Mouse (Mus musculus): ENCODE data around the gene Tbc1d8. TPM values are rescaled to one million over a fixed set of nuclear protein-coding genes. Genes with fewer than 3 reads are reported as not detected.
A peak's percentile ranks its signal among the peaks of the same experiment; 100 is the strongest.

Tbc1d8 gene
- polyA plus RNA-seq, 1 experiment from 2014 or later: 6.4 TPM

- H3K4me1 ChIP-seq (ENCODE audit: control insufficient read depth, insufficient read depth, low read length): no peaks in the 10 kb centered on the region
- no peak overlapping the region for H3K4me3 ChIP-seq (ENCODE audit: low read depth, low read length)
- no peak overlapping the region for H3K9ac ChIP-seq (ENCODE audit: low read length)
- WGBS: 94% methylated on average over 9 of the region's 9 CpGs
- H3K27me3 ChIP-seq (ENCODE audit: control insufficient read depth, insufficient read depth, low read length): no peaks in the 10 kb centered on the region
- no peaks in the 10 kb centered on the region for H3K9me3 ChIP-seq (ENCODE audit: control insufficient read depth, low read length)
- DNase-seq (ENCODE audit: low spot score) (peak; percentile 6), ATAC-seq (ENCODE audit: insufficient read depth, low FRiP score, low TSS enrichment) (no peak)
- H3K4me2 ChIP-seq (ENCODE audit: low read depth): no peak overlapping the region
- no peaks in the 10 kb centered on the region for H3K36me3 ChIP-seq (ENCODE audit: control insufficient read depth, insufficient read depth, low read length)
- no peak overlapping the region for H3K27ac ChIP-seq (ENCODE audit: low read depth, low read length)
These were observed 101.8 kb downstream of the Tbc1d8 start for GRCm38 (mm10) chr1:39376726-39377240.

DNA sequence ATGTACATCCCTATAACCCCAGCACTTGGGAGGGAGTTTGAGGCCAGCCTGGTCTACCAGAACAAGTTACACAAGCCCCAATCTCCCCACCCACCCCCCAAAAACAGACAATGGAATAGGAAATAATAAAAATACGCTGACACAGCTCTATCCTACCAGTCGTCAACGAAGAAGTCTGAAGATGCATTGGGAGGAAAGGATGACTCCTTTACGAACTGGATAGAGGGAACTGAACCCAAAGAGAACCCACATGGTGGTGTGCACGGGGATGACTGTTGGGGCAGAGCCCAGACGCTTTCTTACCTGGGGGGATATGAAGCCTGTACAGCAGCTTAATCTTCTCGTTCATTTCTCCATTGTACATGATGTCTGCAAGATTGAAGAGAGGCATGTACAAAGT, 102.4 kb downstream of the Tbc1d8 start:
- no peak for ATAC-seq (ENCODE audit: insufficient read depth, low FRiP score, low TSS enrichment)
- Histone ChIP-seq H3K27me3 (ENCODE audit: control insufficient read depth, insufficient read depth, low read length) (no peaks in the 10 kb centered on the region), H3K4me2 (ENCODE audit: low read depth) (no peak overlapping the region), H3K27ac (ENCODE audit: low read depth, low read length) (no peak overlapping the region), H3K4me1 (ENCODE audit: control insufficient read depth, insufficient read depth, low read length) (no peaks in the 10 kb centered on the region), H3K9ac (ENCODE audit: low read length) (no peak overlapping the region), H3K36me3 (ENCODE audit: control insufficient read depth, insufficient read depth, low read length) (peaks cover under 1% of the 10 kb centered on the region; the same call in 1 of the 2 replicates), H3K9me3 (ENCODE audit: control insufficient read depth, low read length) (no peaks in the 10 kb centered on the region), H3K4me3 (ENCODE audit: low read depth, low read length) (no peak overlapping the region)
- WGBS: 92% methylated on average over 7 of the region's 7 CpGs
- DNase-seq (ENCODE audit: low spot score): peak; percentile 4

GRCm38 (mm10) chr1:39374231-39374809, 104.2 kb downstream of the Tbc1d8 start:
- no peak overlapping the region for H3K4me3 ChIP-seq (ENCODE audit: low read depth, low read length)
- no peak for ATAC-seq (ENCODE audit: insufficient read depth, low FRiP score, low TSS enrichment)
- H3K4me2 ChIP-seq (ENCODE audit: low read depth): no peak overlapping the region
- H3K9me3 ChIP-seq (ENCODE audit: control insufficient read depth, low read length): no peaks in the 10 kb centered on the region
- DNase-seq (ENCODE audit: low spot score): peak; percentile 7
- no peaks in the 10 kb centered on the region for H3K27me3 ChIP-seq (ENCODE audit: control insufficient read depth, insufficient read depth, low read length)
- peaks cover 2% of the 10 kb centered on the region; the same call in 1 of the 2 replicates for H3K4me1 ChIP-seq (ENCODE audit: control insufficient read depth, insufficient read depth, low read length)
- H3K27ac ChIP-seq (ENCODE audit: low read depth, low read length): no peak overlapping the region
- no peak overlapping the region for H3K9ac ChIP-seq (ENCODE audit: low read length)
- H3K36me3 ChIP-seq (ENCODE audit: control insufficient read depth, insufficient read depth, low read length): peaks cover 6% of the 10 kb centered on the region
- WGBS: 90% methylated on average over 5 of the region's 5 CpGs

- H3K4me2 ChIP-seq (ENCODE audit: low read depth): no peak overlapping the region
- WGBS: 75% methylated on average over 4 of the region's 4 CpGs
- no peak overlapping the region for H3K4me3 ChIP-seq (ENCODE audit: low read depth, low read length)
- H3K27me3 ChIP-seq (ENCODE audit: control insufficient read depth, insufficient read depth, low read length): no peaks in the 10 kb centered on the region
- peaks cover 6% of the 10 kb centered on the region for H3K36me3 ChIP-seq (ENCODE audit: control insufficient read depth, insufficient read depth, low read length)
- no peak overlapping the region for H3K27ac ChIP-seq (ENCODE audit: low read depth, low read length)
- H3K9me3 ChIP-seq (ENCODE audit: control insufficient read depth, low read length): no peaks in the 10 kb centered on the region
- no peak for DNase-seq (ENCODE audit: low spot score)
- no peak overlapping the region for H3K9ac ChIP-seq (ENCODE audit: low read length)
- peaks cover 8% of the 10 kb centered on the region; the same call in 1 of the 2 replicates for H3K4me1 ChIP-seq (ENCODE audit: control insufficient read depth, insufficient read depth, low read length)
- ATAC-seq (ENCODE audit: insufficient read depth, low FRiP score, low TSS enrichment): no peak
These were observed 105.2 kb downstream of the Tbc1d8 start for GRCm38 (mm10) chr1:39373378-39373777.

- no peak for ATAC-seq (ENCODE audit: insufficient read depth, low FRiP score, low TSS enrichment)
- no peak for DNase-seq (ENCODE audit: low spot score)
- Histone ChIP-seq H3K9me3 (ENCODE audit: control insufficient read depth, low read length) (no peaks in the 10 kb centered on the region), H3K4me2 (ENCODE audit: low read depth) (no peak overlapping the region), H3K9ac (ENCODE audit: low read length) (no peak overlapping the region), H3K4me3 (ENCODE audit: low read depth, low read length) (no peak overlapping the region), H3K36me3 (ENCODE audit: control insufficient read depth, insufficient read depth, low read length) (peaks cover 6% of the 10 kb centered on the region), H3K27me3 (ENCODE audit: control insufficient read depth, insufficient read depth, low read length) (no peaks in the 10 kb centered on the region), H3K4me1 (ENCODE audit: control insufficient read depth, insufficient read depth, low read length) (peaks cover 8% of the 10 kb centered on the region; the same call in 1 of the 2 replicates), H3K27ac (ENCODE audit: low read depth, low read length) (no peak overlapping the region)
- 84% methylated on average over 8 of the region's 8 CpGs for WGBS
These were observed 106.2 kb downstream of the Tbc1d8 start for GRCm38 (mm10) chr1:39372220-39372843.

DNA sequence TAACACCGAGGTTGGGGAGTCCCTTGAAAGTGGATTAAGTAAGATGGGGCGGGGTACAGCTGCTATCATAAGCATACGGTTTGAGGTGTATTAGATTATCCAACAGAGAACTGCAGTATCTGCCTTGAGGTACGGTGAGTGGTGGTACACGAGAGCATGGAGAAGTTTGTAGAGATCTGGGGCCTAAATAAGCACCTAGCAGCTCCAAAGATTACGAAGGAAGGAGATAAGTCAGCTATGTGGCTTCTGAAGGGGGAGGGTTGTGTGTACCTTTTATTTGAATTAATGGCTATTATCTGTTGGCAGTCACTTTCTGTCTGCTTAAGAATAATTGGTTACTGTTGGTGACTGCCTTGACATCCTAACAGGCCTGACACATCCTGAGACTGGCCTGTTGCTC, 108.1 kb downstream of the Tbc1d8 start:
- peaks cover 6% of the 10 kb centered on the region for H3K36me3 ChIP-seq (ENCODE audit: control insufficient read depth, insufficient read depth, low read length)
- no peak for DNase-seq (ENCODE audit: low spot score)
- H3K4me3 ChIP-seq (ENCODE audit: low read depth, low read length): no peak overlapping the region
- H3K4me1 ChIP-seq (ENCODE audit: control insufficient read depth, insufficient read depth, low read length): peaks cover 8% of the 10 kb centered on the region; the same call in 1 of the 2 replicates
- ATAC-seq (ENCODE audit: insufficient read depth, low FRiP score, low TSS enrichment): no peak
- 91% methylated on average over 6 of the region's 6 CpGs for WGBS
- no peak overlapping the region for H3K27ac ChIP-seq (ENCODE audit: low read depth, low read length)
- H3K27me3 ChIP-seq (ENCODE audit: control insufficient read depth, insufficient read depth, low read length): no peaks in the 10 kb centered on the region
- no peak overlapping the region for H3K9ac ChIP-seq (ENCODE audit: low read length)
- H3K9me3 ChIP-seq (ENCODE audit: control insufficient read depth, low read length): no peaks in the 10 kb centered on the region
- no peak overlapping the region for H3K4me2 ChIP-seq (ENCODE audit: low read depth)

DNA sequence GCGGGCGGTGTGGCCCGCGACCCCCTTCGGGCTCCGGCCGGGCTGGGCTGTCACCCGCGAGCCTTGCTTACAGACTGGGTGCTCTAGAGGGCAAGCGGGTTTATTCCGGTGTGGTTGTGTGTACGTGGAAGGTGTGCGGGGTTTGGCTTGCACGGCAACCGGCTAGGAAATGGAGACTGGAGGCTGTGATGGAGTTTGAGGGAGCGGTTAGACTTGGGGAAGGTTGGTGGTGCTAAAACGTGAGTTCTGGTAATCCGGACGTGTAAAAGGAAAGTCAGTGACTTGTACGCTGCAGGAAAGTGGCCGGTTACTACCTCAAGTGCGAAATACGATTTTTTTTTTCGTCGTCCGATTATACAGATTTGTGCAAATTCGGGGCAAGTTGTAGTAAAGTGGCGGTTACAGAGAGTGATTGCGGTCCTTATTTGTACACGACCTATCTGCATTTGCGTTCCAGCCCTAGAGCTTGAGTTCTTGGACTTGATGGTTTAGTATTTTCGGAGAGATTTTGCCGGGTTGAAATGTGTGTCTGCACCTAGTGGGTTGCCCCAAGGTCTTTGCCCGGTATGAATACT, 110.2 kb downstream of the Tbc1d8 start:
- Histone ChIP-seq H3K36me3 (ENCODE audit: control insufficient read depth, insufficient read depth, low read length) (peaks cover 6% of the 10 kb centered on the region), H3K9ac (ENCODE audit: low read length) (peak overlapping the region; percentile 91), H3K4me2 (ENCODE audit: low read depth) (peak overlapping the region; percentile 90), H3K27ac (ENCODE audit: low read depth, low read length) (peak overlapping the region; percentile 67; the same call in 1 of the 2 replicates), H3K9me3 (ENCODE audit: control insufficient read depth, low read length) (no peaks in the 10 kb centered on the region), H3K4me1 (ENCODE audit: control insufficient read depth, insufficient read depth, low read length) (peaks cover 8% of the 10 kb centered on the region; the same call in 1 of the 2 replicates), H3K4me3 (ENCODE audit: low read depth, low read length) (peak overlapping the region; percentile 71), H3K27me3 (ENCODE audit: control insufficient read depth, insufficient read depth, low read length) (no peaks in the 10 kb centered on the region)
- peak; percentile 17; the same call in 1 of the 2 replicates for ATAC-seq (ENCODE audit: insufficient read depth, low FRiP score, low TSS enrichment)
- under 1% methylated on average over 34 of the region's 34 CpGs for WGBS
- no peak for DNase-seq (ENCODE audit: low spot score)

GRCm38 (mm10) chr1:39367601-39368266, 110.8 kb downstream of the Tbc1d8 start, which contains the start of gene Rpl31:
Gene Rpl31, plus strand, starts transcription at chr1:39367842.
- 0% methylated on average over 62 of the region's 62 CpGs for WGBS
- Histone ChIP-seq H3K4me3 (ENCODE audit: low read depth, low read length) (peak within 1 kb of the TSS; percentile 71), H3K27me3 (ENCODE audit: control insufficient read depth, insufficient read depth, low read length) (no peaks in the 10 kb centered on the region), H3K4me2 (ENCODE audit: low read depth) (peak within 1 kb of the TSS; percentile 90), H3K9ac (ENCODE audit: low read length) (peak within 1 kb of the TSS; percentile 91), H3K36me3 (ENCODE audit: control insufficient read depth, insufficient read depth, low read length) (peaks cover 6% of the 10 kb centered on the region), H3K9me3 (ENCODE audit: control insufficient read depth, low read length) (no peaks in the 10 kb centered on the region), H3K27ac (ENCODE audit: low read depth, low read length) (peak within 1 kb of the TSS; percentile 67), H3K4me1 (ENCODE audit: control insufficient read depth, insufficient read depth, low read length) (peaks cover 8% of the 10 kb centered on the region; the same call in 1 of the 2 replicates)
- DNase-seq (ENCODE audit: low spot score) (peak; percentile 96), ATAC-seq (ENCODE audit: insufficient read depth, low FRiP score, low TSS enrichment) (peak; percentile 99)

All from neural tube, embryonic 11.5 days (tissue).